Mouse (Mus musculus) G1E-ER4 (cell line): Measurements from ENCODE around the gene Bglap. TPM values are rescaled to one million over a fixed set of nuclear protein-coding genes. Genes with fewer than 3 reads are reported as not detected.
"Not testable (repeated sequence)": the region's sequence is repeated elsewhere in the genome, so short reads cannot be mapped to it uniquely, and the experiment has no call there.

ENCODE experiments used
- GATA1 ChIP-seq: IDR thresholded peaks from one replicate; pipeline ENCODE4 v1.8.0; 2012; ENCODE audit warnings: low read length, inconsistent platforms
- polyA plus RNA-seq: library from polyadenylated mRNA; stranded (reverse); fragments of >175 nt; gene quantifications from 2 replicates; pipeline ENCODE4 v1.2.3, GENCODE M21; 2012

Gene Bglap
- polyA plus RNA-seq, 1 experiment = 0.36 TPM

GRCm38 (mm10) chr3:88403522-88404230 lies 19.4 kb upstream of the Bglap start:
- TF ChIP-seq GATA1 = no peak

DNA sequence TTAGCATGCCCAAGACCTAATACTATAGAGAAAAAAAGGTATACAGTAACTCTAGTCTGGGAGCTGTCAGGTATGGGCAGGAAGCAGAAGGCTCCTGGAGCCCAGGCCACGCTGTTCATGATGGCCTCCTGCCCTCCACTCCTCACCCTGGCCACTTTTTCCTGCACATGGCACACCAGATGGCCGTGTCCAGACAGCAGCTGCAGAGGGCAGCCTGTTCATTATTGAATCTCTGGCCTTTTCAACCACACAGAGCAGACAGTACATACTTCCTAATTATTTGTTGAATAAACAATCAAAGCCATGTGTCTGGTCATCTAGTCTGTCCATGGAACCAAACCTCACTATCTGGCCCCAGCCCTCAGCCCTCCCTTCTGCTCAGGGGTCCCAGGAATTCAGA lies 14.4 kb upstream of the Bglap start:
- TF ChIP-seq GATA1 = no peak

GRCm38 (mm10) chr3:88395742-88396141 lies 11.5 kb upstream of the Bglap start:
- no peak for TF ChIP-seq GATA1

DNA sequence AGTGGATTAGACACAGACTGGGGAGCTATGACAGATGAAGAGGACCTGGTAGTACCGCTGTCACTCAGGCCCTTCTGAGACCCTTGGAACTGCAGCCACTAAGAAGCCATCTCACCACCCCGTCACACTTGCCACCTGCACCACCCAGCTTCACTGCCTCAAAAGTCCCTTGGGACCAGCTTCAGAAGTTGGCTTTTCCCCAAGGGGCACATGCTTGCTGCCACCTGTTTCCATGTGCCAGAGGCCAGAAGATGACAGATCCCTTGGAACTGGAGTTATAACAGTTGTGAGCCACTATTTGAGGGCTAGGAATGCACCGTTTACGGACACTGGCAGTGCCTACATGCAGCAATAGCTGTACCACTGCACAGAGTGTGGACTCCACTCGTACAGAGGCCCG lies 11.0 kb upstream of the Bglap start:
- no peak for TF ChIP-seq GATA1

DNA sequence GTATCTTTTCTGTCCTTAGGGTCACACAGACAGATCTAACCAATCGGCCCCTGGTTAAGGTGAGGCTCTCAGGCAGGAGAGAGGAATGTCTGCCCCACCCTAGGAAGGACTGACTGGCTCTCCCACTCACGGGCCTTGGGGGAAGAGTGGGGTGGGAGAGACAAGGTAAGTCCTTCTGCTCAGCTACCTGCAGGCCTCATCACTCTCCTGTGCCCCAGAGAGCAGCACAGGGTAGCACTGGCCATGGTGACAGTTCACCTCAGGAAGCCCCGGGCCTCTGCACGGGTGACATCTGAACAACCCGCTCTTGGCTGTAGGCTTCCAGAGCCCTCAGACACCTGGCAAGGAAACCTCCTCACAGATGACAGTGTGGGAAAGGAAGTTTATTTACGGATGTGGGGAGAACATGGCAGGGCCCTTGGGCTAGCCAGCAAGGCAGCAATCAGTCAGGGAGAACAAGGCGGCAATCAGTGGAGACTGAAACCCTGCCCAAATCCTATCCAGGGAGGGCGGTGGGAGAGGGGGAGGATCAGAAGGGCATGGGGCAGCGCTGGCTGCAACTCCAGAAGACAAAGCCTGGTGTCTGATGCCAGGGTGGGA lies 9.6 kb upstream of the Bglap start:
- TF ChIP-seq GATA1 = no peak

GRCm38 (mm10) chr3:88378599-88378998 lies 5.7 kb downstream of the Bglap start, which contains the start of gene Bglap2:
Gene Bglap2 (minus strand): TSS chr3:88378699.
- TF ChIP-seq GATA1 = not testable (repeated sequence)

DNA sequence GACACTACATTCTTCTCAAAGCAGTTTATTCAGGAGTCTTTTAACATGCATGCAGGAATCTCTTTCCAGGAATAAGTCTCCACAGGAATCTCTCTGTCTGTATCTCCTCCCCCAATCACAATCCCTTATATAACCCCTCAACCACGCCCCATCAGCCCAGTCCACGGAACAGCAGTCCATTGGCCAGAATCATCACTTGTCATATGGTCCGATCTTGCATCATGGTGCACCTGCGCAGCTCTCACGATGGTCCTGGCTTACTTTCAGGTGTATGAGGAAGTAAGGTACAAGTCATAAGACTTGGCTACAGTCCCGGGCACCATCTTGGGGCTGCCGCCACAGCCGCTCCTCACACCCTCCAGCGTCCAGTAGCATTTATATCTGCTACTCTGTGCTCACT lies 11.6 kb downstream of the Bglap start, which contains the start of gene Bglap3:
TSS of gene Bglap3 (minus strand) at position 101 of the 400 bp plus-strand sequence.
- TF ChIP-seq GATA1 = not testable (repeated sequence)

DNA sequence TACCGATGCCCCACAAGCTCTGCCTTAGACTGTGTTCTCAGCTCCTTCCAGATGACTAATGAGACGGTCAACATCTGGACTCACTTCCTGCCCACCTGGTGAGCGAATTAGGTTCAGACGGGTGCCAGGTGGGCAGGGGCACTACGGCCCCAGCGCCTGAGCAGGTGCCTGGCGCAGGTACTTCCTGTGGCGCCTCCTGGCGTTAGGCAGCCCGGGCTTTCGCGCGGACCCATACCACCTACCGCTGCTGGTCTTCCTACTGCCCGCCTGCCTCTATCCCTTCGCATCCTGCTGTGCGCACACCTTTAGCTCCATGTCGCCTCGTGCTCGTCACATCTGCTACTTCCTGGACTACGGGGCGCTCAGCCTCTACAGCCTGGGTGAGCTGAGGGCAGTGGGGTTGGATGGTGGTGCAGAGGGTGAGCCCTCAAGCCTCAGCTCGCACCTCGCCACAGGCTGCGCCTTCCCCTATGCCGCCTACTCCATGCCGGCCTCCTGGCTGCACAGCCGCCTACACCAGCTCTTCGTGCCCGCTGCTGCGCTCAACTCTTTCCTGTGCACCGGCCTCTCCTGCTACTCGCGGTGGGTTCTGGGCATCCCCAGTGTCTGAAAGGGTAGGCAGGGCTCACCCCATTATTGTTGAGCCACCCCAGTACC lies 18.4 kb downstream of the Bglap start:
- no peak for TF ChIP-seq GATA1

GRCm38 (mm10) chr3:88364337-88364736 lies 19.9 kb downstream of the Bglap start, which contains the start of gene Paqr6:
Gene Paqr6 (plus strand): TSS chr3:88364584.
- no peak for TF ChIP-seq GATA1

DNA sequence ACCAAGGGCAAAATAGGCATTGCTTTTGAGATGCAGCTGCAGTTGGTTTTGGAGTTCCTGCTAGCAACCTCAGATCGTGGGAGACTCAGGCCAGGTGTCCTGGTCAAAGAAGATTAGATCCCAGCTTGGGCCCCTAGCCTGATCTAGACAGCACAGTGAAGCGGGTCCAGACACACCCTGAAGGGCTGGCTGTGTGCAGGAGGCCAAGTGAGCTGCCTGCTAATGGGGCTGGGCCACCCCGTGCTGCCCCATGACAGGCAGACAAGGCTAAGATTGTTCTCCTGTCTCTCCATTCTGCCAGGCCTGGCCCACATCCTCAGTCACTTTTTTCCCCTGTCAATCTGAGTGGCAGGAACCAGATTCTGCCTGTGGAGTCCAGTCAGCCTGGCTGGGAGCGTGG lies 20.6 kb downstream of the Bglap start:
- no peak for TF ChIP-seq GATA1

GRCm38 (mm10) chr3:88361612-88362313 lies 22.5 kb downstream of the Bglap start:
- no peak for TF ChIP-seq GATA1

DNA sequence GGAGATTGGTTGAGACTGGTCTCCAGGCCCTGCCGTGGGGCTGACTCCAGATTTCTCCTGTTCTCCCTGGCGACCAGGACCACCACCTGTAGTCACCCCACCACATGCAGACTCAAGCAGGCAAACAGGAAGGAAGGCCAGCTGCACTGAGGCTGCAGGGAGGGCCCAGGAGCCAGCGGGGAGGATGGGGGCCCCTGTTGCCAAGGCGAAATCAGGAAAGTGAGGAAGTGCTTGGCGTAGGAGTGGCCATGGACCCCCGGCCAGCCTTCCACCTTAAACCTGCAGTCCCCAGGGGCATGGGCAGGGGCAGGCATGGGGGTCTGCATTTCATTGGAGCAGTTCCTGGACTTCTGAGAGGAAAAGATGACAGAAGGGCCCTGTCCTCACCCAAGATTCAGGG lies 23.2 kb downstream of the Bglap start:
- TF ChIP-seq GATA1 = no peak

DNA sequence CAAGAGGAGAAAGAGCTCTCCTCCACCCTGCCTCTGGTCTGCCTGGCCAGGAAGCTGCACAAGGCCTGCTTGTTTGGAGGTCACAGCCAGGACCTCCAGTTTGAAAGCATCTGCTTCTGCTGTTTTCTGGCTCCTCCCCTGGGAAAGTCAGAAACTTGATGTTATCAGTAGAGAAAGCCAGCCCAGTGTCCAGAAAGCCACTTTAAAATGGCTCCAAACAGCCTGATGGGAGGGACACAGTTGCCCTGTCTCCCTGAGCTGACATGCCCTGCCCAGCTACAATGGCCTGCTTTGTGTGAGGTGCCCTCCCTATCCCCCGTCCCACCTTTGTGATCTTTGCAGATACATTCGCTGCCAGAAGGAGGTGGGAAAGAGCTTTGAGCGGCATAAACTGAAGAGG lies 24.3 kb downstream of the Bglap start:
- no peak for TF ChIP-seq GATA1

- no peak for TF ChIP-seq GATA1
These were observed 24.7 kb downstream of the Bglap start for GRCm38 (mm10) chr3:88359584-88359983.

- no peak for TF ChIP-seq GATA1
These were observed 29.7 kb downstream of the Bglap start for GRCm38 (mm10) chr3:88354396-88355165.
